Mouse (Mus musculus) mesoderm, embryonic 11.5 days (tissue): ENCODE data around the gene Csrnp3.
"Not testable (repeated sequence)": the region's sequence is repeated elsewhere in the genome, so short reads cannot be mapped to it uniquely, and the experiment has no call there.

Source experiments
- DNase-seq: peaks from one replicate; pipeline ENCODE4 v3.0.0-alpha.2; 2012; ENCODE audit warnings: low read depth, low spot score

Csrnp3 gene

DNA sequence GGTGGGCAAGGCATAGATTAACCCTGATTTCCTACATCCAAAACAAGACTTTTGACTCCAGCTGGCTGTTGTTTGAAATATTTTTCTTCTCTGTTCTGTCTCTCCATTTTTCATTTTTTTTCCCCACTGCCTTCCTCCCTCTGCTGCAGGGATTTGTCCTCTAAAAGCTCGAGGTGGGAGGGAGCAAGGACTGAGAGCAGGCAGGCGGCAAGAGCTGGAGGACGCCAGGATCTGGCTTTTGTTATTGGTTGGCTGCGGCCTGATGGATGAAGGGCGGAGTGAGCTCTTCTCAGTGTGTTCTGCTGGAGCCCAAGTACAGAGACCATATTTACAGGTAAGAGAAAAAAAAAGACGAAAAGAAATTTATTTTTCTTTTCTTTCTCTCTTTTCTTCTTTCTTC, at the start of gene Csrnp3:
Gene Csrnp3 (plus strand): TSS at position 217 of the 400 bp plus-strand sequence.
- DNase-seq = peak; percentile 86

DNA sequence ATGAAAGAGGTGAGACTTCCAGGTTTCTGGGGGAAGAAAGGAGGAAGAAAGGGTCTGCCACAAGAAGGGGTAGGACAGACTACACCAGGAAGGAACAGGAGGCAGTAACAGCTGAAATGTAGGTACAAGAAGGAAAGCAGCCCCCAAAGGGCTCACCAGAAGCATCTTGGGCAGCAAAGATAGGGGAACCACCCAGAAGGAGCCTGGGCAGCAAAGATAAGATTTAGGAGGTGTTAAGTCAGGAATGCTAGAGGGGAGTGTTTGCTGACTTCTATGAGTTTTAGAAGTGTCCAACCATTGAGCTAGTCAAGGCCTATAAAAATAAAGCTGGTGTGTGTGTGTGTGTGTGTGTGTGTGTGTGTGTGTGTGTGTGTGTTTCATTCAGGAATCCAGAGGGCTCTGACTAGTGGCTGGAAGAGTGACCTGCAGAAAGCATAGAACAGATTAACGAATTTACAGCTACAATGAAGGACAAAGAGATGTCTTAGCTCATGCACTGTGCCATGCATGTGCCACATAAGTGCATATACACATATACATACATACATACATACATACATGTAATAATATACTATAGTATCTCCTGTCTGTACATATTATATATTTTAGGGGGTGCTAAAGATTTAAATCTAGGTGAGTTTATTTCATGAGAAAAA, 44.4 kb upstream of the Csrnp3 start:
- DNase-seq = no peak

DNA sequence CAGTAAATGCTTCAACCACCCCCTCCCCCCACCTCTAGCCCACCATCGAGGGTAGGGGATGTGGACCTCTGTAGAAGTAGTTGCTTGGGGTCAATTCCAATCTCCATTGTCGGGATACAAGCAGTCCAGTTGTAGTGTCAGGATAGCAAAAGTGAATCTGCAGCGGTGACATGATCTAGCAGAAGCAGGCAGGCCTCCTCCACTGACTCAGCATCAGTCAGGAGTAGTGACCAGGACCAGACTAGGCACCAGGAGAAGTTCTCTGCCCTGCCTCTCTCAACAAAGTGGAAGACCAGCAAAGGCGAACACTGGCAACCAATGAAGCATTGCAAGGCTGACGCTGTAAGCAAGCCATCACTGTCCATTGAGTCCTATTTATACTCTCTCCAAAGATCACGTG, 39.0 kb upstream of the Csrnp3 start:
- no peak for DNase-seq

DNA sequence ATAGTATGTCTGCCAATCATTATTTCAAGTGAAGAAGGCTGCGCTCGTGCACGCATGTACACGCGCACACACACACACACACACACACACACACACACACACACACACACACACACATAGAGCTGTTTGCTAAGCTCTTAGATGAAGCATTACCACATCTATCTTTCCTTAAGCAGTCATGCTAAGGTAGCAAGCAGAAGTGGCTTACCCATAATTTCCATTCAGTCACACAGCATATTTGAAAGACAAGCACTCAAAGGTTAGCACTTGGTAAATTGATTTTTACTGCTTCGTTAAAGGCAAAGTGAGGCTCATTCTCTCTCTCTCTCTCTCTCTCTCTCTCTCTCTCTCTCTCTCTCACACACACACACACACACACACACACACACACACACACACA, 34.4 kb upstream of the Csrnp3 start:
- not testable (repeated sequence) for DNase-seq

DNA sequence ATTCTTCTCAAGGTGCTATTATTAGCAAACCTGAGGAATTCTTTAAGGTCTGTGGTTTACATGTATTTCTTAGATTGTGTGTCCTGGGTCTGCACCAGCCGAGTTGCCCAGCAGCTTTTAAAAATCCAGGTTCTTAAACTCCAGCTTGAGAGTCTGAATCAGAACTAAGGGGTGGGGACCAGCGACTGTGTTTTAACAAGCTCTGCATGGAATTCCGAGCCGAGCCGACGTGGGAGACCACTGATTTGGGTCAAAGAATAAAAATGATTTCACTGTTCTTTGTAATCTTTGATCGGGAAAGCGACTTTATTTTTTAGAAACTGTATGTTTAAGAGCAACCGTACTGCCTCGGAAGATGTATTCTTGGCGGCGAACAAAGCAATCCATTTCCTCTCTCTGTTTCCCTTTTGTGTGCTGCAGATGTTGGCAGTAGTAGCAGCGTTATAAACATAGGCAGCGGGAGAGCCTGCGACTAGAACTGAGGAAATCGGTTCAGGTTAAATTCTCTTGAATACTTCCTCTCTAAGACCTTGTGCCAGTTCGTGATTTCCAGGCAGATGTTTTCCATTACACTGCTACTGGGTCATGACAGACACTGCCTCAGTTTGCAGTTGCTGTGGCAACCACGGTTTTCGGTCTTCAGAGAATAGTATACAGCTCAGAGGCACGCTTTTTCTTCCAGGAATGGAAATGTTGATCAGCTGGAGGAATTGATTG, 27.3 kb upstream of the Csrnp3 start:
- peak; percentile 82 for DNase-seq

DNA sequence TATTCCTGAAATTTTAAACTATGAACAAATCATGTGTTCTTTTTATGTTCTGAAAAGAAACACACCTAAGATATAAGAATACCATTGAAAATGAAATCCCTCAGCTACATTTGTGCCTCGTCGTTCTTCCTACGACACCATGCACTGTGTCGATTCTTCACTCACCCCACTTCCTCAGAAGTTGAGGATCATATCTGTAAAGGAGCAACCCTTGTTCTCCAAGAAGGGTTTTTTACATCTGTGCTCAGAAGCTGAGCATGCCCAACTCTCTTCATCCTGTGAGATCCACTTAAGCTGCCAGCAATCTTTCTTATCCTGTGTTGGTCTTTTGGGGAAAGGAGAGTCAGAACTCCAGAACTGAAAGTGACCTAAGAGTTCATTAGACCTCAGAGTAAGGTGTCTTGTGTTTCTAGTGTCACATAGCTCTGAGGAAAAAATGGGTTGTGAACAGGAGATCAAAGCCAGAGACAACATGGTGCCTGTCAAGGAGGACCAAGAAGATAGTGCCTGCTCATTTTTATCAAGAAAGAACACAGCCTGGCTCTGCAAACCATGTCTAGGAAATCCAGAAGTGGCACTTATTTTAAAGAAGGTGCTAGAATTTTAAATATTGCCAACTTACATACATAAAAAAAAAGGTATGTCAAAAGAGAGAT, 25.3 kb upstream of the Csrnp3 start:
- no peak for DNase-seq

DNA sequence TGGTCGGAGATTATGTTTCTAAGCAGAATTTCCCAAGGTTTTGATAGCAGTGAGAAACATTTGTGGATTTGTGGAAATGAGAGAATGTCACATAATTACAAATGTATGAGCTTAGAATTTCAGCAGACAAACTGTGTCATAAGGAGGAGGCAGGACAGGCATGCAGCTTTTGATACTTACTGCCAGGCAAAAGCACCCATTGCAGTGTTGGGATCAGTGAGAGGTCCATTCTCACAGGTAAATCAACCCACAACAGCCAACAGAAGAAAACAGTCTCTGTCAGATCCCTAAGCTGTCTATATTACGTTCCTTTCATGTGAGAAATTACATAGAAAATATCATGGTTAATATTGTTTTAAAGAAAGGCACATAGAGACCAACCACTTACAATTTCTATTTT, 19.3 kb upstream of the Csrnp3 start:
- DNase-seq = no peak

DNA sequence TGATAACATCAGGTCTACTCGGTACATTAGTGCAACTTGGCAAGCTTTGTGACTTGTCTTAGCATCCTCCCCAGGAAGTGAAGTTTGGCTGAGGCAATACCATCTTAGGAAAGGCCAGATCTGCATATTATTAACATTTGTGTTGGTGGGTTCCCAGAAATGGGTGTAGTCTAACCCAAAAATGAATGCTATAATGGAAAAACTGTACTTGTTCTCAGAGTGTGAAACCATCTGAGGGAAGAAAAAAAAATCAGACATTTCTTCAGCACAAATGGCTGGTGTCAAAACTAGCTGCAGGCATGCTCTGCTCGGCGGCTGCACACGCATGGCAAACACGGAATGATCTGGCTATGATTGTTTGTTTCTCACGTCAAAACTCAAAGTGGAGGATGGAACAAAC, 18.8 kb upstream of the Csrnp3 start:
- no peak for DNase-seq

DNA sequence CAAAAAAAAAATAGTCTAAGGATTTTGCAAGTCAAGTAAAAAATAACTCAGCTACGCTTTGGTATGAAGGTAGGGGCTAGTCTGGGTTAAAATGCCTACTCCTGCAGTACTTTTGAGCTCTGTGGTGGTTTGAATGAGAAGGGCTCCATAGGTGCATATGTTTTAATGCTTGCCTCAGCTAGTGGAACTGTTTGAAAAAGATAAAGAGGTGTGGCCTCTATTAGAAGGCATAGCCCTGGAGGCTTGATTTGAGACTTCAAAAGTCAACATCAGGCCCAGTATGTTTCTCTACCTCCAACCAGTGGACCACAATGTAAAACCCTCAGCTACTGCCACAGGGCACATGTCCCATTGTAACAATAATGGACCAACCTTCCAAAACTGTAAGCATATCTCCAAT, 16.9 kb upstream of the Csrnp3 start:
- DNase-seq = no peak

DNA sequence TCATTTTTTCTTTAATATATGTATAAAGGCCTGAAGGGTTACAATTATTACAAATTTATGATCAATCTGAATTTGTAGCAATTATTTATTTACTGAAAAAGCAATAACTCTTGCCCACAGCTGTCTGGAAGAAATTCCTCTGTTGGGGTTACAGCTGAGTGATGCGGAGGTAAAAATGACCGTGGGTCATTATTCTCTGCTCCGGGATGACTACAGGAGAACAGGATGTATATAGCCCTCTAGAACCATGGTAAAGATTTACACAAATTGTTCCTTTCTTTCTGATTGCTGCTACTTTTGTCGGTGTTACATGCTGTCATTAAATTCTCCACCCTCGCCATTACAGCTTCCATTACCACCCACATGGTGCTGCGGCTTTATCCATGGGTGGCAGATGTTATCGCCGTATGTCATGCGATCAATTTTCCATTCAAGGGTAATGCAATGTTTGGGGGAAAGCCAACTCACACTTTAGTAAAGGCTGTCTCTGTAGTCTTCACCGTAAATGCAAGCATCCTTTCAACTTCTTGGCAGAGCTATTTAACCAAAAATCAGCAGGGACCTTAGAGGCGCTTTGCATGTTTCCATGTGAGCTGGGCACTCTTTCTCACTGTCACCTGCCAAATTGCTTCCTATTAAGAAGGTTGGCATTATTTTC, 12.7 kb upstream of the Csrnp3 start:
- DNase-seq = no peak

DNA sequence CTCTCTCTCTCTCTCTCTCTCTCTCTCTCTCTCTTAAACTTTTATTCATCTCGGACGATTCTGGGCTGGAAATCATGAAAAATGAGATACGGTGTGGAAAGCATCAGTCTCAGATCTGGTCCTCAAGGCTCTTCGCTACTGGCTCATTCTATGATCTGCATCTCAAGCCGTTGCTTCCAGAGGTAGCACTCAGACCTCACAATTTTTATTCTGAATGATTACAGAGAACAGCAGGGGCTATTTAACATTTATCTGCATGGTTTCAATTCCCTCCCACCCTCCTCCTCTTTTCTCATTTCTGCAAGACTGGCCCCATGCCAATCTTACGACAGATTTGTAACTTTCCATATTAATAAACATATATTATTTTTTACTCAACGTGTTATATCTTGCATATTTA, 12.1 kb upstream of the Csrnp3 start:
- no peak for DNase-seq

DNA sequence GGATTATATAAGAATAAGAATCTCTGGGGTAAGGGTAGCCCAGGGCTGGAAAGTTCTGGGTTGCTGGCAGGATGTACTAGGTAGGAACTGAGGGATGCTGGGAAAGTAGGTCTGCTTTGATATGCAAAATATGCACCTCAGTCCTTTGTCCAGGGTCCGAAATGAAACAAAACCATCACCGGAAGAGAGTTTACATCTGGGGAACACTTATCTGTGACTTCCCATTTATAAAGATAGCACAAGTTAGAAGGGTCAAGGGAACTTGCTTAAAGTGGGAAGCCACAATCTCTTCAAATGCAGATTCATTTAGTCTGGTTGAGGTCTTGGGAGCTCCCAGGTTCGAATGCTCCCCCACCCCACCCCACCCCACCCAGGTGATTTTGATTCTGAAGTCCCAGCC, 4.0 kb upstream of the Csrnp3 start:
- no peak for DNase-seq

DNA sequence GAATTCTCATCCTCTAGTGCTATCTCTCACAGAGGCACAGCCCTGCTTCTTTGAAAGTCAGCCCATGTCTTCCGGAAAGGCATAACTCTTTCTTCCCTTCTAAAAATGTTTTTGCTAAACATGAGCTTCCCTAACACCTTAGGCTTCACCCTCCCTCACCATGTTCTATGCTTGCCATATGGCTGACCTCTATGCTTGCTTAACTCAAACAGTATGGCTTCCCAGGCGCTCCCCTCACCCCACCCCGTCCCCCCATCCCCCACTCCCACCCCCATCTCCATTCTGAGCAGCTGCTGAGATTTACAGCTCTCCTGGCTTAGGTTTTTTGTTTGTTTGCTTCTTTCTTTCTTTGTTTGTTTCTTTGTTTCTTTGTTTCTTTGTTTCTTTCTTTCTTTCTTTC, 3.2 kb upstream of the Csrnp3 start:
- peak; percentile 19 for DNase-seq

DNA sequence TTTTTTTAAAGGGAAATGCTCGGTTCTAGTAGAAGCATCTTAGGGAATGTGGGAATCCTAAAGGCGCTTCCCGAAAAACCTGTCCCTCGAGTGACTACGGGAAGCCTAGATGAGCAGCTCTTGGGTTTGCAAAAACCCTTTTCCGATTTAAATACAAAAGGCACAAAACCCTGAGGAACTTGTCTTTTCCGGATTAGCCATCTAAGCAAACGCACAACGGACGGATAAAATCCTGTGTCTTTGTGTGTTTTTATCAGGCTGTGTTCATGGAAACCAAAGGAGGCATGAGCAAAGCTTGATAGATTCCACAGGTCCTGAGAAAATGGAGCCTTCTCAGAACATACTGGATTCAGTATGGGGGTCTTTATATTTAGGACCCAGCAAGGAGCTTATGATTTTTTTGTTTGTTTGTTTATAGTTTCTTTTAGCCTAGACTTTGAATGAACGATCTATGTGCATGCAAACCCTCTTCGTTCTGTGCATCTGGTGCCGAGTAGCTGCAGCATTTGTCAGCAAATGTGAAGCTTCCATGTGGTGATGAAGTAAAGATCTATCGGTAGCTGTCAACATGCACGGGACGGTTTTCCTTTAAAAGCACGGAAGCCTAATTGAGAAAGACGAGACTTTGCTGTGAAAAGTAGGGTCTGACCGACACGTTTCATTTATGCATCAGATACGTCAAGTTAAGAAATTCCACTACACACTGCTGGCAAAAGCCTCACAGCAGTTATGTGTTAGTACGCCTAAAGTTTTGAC, 611 bp downstream of the Csrnp3 start:
- peak; percentile 45 for DNase-seq

DNA sequence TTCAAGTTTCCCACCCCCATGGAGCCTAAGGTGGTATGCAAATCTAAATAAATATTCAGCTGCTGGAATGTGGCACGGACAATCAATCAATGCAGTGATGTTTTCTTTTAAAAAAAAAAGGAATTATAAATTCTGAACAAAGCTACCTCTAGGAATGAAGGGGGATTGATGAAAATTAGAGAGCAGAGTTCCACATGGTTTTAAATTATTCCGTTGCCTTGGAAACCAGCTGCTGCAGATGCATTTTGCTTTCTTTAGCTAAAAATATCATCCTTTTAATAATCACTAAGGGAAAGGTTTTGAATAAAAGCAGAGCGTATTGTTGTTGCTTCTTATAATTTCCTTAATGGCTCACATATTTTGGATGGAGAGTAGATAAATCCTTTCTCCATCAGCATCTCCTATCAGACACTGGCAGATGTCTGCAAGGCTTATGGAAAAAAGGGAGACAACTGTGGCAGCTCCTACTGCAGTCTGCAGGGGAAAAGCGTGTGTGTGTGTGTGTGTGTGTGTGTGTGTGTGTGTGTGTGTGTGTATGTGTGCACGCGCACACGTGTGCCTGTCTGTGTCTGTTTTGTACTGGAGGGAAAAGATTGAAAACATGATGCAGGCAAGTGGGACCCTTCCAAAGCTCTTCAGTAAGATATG, 2.0 kb downstream of the Csrnp3 start:
- DNase-seq = peak; percentile 34

DNA sequence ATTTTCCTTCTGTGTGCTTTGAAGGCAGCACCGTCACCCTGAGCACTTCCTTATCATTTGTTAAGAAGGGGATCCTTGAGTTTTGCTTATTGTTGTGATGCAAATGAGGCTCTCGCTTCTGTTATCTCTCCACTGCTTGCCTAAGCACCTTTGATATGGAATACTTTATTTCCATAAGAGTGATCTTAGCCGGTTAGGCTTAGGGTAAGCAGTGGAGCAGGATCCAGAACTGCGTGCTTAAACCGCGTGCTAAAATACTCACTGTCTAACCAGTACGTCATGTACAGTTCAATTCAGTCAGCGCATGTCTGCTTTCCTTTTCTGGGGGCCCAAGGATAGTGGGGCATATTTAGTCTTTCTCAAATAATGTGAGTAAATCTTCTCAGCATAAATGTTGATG, 3.1 kb downstream of the Csrnp3 start:
- DNase-seq = no peak

DNA sequence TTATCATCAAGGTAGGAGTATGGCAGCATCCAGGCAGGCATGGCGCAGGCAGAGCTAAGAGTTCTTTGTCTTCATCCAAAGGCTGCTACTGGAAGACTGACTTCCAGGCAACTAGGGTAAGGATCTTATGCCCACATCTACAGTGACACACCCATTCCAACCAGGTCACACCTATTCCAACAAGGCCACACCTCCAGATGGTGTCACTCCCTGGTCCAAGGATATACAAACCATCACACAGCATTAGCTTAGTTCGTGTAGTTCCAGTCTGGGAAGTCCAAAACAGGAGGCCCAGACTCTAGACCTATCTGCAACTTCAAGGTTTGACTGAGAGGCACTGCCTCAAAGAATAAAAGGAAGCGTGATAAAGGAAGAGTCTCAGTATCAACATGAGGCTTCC, 4.7 kb downstream of the Csrnp3 start:
- DNase-seq = not testable (repeated sequence)

DNA sequence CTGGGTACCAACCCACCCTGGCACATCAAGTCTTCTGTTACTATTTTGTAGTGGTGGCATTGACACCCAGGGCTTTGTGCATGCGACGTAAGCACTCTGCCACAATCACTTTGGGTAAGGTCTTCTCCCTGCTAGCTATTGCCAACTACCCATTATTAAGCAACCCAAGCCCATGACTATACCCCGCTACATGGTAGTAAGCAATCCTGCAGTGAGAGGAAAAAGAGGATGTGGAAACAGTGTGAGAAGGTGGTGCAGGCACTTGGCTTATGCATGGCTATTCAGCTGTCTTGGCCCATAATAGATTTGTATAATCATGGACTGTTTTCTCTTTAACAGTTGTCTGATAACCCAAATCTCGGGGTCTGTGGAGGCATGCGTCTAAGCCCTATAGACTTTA, 11.2 kb downstream of the Csrnp3 start:
- DNase-seq = no peak

DNA sequence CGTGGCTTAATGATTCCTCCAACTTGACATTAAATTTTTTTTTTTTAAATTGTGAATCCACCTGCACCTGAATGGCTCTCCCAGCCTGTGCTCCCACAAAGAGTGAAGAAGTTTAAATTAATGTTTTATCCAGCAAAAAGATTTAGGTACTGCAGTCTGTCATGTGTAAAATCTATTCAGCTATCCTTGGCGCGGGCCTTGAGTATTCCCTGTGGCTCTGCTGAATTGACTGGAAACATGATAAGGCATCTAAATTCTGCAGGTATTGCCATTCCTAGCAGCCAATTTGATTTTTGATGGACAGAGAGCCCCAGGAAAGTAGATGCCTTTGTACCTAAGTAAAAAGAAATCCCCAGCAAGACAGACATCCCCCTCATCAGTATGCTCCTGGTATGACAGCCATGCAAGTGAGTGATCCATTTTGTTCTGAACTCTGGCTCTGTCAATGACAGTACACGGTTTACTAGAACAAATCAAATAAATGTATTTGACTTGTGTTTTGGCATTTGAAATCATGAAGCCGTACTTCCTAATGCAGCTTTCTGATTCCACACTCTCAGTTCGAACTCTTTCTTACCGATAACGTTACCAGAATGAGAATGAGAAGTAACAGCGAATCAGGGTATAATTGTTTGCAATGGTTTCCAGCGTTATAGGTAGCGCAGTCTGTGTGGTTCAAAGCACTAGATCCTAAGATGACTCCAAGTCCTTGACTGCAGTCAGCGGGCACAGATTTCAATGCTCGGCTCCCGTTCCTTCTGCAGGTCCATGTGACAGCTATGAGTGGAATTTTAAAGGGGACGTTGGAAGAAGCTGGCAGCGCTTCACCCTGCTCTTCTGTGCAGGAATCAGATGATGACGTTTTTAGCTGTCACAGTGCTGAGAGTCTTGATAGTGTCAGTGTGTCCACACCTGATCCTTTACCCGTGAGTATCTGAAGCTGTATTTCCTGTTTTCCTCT, 14.5 kb downstream of the Csrnp3 start:
- no peak for DNase-seq

DNA sequence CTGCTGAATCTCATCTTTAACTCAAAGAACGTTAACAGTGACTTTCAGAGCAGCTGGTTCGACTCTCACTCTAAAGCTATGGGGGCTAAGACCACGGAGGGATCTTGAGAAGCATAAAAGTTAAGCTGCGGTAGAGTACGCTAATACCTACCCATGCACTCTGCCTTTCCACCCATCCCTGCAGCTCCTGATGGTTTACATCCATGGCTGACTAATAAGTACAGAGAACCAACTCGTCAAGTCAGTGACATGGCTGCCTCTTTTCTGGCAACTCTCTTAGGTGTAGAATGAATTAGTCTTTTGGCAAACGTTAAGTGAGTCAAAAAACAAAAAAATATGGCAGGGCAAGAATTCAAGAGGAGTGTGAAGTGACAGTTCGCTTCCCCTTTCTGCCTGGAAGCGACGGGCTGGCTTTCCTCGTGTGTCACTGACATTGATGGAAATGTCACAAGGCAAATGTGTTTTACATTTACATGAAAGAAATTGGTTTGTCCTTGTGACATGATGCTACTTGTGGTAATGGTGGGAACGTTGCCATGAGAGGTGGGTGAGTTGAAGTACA, 19.3 kb downstream of the Csrnp3 start:
- DNase-seq = no peak
